Mouse (Mus musculus): ENCODE measurements around the gene Serpinc1. TPM values are rescaled to one million over a fixed set of nuclear protein-coding genes. Genes with fewer than 3 reads are reported as not detected.
A peak's percentile ranks its signal among the peaks of the same experiment; 100 is the strongest.

Serpinc1 gene
- polyA plus RNA-seq (2017; shearing (Covaris generic)), result 10 to 100 TPM; 11.0 to 12.0 TPM

DNA sequence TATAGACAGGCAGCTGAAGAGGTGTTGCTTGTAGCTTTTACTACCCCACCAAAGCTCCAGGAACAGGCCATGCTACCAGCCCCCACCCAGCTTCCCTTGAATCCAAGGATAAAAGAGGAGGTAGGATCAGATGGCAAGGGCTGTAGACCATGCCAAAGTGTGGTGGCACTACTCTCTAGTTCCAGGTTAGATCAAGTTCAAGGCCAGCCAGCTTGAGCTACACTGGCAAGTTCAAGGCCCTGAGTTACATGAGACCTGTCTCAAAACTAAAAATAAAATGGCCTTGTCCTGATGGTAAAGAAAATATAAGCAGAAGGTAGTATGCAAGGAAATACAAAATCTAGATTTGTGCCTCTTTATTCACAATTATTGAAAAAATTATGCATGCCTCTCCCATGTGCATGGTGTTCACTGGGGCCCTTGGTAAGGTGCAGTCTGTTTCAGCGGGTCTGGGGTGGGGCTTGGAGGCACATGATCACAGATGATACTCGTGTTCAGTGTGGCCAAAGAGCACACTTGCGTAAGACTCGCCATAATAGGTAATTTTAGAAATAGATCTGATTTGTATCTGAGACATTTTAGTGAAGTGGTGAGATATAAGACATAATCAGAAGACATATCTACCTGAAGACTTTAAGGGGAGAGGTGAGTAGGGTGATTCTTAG, at the start of gene Serpinc1:
Serpinc1 (plus strand) TSS at position 515 of the 665 bp plus-strand sequence.
- no peak for ATAC-seq

DNA sequence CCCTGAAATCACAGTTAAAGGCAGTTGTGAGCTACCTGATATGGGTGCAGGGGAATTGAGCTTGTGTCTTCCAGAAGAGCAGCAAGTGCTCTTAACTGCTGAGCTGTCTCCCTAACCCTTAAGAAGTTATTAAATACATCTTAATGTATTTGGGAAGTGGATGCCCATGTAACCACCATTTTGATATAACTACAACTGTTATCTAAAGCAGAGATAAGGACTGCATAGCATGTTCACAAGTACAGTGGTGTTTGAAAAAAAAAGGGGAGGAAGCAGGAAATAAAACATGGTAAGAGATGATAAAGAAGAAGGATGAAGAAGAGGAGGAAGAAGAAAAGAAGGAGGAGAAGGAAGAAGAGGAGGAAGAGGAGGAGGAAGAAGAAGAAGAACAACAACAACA, 47.1 kb upstream of the Serpinc1 start:
- no peak for ATAC-seq

DNA sequence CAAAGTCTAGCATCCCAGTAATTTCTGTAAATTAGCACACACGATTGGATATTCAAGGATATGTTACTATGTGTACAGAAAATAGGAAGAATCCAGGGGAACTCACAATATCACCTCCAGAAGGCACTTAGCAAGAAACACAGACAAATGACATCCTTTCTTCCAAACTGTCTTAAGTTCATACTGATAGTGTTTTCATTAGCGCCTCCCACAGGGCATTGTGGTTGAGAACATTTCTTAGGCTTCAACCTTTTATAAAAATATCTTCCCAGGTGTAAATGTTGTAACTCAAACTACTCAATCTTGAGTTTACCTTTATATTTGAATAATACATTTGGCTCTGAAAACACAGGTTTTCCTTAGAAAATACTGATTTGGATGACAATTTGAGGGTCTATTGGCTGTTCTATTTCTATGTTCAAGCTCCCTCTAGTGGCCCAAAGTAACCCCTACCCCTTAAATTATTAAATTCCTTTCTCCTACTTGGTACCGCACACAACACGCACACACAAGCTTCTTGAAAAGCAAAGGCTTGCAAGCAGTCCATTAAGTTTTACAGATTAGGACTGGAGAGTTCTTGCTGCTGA, 44.4 kb upstream of the Serpinc1 start:
- no peak for ATAC-seq

DNA sequence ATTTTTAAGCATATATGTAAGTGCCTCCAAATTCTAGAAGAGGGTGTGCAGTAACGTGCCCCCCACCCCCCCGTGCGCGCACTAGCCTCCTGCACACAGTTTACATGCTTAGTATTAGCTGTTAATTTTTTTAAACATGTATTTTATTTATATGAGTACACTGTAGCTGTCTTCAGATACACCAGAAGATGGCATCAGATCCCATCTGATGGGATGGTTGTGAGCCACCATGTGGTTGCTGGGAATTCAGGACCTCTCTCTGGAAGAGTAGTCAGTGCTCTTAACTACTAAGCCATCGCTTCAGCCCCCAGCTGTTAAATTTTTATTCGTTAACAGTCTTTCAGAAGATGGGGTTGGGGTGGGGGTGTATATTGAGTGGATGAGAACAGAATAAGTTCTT, 42.8 kb upstream of the Serpinc1 start:
- ATAC-seq, result no peak

DNA sequence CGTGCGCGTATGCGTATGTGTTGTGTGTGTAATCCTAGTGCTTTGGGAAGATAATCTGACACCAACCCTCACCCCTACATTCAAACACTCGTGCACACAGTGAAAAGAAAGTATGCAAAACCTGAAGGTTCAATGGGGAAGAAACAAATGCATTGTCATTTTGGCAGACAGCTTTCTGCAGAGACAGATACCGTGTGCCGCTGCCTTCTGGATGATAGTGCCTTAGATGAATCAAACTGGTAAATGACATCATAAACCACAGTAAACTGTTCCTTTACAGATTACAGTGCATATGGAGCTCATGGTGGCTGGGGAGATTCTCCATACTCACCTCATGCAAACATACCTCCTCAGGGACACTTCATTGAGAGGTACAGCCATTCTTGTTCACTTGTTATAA, 15.2 kb upstream of the Serpinc1 start:
- no peak for ATAC-seq

DNA sequence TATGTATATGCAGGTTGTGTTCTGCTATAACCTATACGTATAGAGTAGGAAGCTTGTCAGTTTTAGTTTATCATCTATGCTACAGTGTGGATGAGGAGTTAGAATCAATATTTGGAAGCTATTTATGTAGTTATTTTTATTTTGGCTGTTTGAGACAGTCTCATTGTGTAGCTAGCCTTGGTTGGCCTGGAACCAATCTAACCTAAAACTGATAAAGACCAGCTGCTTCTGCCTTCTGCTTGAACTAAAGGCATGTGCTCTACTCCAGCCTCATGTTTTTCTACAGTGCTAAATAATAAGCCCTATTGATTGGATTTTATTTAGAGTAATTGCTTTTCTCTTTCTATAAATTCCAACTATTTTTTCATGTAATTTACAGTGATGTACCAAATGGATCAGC, 11.1 kb upstream of the Serpinc1 start:
- no peak for ATAC-seq

DNA sequence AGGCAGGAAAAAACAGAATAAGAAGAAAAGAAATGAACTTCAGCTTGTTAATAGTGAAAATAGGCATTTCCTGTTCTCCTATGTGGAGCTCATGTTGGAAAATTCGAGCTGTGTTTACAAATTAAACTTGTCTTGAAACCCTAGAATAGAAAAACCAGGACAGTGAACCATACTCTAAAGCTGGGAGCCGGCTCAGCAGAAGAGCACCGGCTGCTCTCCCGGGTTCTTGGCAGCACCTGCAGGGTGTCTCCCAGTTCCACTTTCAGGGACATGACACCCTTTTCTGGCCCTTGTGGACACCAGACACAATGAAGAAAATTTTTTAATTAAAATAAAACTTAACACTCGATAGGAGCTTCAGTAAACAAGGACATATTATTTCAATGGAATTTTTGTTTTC, 9.7 kb upstream of the Serpinc1 start:
- no peak for ATAC-seq

DNA sequence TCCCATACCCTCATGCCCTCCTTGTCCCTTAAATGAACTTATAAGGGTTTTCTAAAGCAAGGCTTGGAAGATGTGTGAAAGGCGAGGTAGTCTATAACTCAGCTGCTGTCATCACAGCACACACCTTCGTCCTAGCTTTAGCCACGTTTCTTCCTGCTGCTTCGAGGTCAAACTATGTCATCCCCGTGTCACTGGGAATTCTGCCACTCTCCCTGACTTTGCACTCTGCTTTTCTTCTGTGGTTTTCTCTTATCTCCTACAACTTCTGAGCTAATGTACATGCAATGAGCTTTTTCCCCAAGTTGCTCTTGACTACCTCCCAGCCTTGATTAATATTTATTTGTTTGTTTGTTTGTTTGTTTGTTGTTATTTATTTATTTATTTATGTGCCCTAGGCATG, 1.6 kb downstream of the Serpinc1 start:
- no peak for ATAC-seq

DNA sequence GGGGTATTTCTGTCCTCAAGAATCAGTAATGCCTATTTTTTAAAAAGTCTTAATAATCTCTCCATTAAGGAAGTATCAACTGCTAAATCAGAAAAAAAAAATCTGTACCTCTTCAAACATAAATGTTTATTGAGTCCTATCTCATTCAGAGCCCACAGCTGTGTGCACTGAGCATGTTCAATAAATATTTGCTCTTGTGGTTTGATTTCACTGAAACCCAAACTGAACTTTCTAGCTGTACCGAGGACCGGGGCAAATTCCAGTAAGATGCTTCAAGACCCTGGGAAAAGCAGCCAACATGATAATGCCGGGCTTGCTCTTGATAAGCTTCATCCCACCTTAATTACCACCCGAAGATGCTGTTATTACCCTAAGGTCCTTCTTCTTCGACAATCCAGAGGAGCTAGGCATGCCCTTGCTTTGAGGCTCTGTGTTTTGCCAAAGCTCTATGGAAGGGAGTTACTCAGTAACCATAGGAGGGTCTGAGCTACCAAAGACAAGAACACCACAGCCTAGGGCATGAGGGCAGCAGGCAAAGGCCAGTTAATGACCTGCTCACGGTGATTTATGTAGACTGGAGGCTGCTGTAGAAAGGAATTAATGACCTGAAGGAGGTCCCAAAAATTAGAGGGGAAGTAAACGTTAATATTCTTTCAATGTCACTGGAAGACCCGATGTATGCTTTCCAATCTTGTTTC, 2.3 kb downstream of the Serpinc1 start:
- no peak for ATAC-seq

DNA sequence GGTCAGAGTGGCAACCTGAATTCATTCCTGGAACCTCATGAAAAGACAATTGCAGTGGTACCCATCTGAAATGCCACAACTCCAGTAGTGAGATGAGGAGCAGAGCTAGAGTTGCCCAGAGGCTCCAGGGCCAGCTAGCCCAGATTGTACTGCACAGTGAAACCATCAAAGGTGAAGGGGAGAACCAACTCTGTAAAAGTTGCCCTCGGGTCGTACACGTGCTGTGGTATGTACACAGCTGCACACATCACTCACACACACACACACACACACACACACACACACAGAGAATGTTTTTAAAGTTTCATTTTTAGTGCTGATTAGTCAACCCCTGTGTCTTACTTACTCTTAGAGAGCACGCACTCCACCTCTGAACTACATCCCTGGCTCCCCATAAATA, 3.0 kb downstream of the Serpinc1 start:
- no peak for ATAC-seq

DNA sequence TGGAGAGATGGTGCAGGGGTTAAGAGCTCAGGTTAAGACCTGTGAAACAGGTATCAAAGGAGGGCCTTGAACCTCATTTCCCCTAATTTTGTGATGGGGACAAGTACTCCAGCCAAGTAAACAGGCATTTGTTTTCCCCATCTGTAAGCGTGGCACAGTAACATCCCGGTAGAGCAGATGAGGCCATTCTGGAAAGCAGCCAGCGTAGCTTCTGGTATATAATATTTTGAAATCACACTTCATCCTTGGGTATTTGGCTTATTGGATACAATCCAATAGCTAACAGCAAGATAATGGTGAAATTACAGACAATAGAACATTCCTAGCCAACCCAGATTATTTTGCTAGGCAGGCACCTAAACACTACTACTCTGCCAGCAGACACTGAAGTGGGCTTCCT, 4.5 kb downstream of the Serpinc1 start:
- no peak for ATAC-seq

DNA sequence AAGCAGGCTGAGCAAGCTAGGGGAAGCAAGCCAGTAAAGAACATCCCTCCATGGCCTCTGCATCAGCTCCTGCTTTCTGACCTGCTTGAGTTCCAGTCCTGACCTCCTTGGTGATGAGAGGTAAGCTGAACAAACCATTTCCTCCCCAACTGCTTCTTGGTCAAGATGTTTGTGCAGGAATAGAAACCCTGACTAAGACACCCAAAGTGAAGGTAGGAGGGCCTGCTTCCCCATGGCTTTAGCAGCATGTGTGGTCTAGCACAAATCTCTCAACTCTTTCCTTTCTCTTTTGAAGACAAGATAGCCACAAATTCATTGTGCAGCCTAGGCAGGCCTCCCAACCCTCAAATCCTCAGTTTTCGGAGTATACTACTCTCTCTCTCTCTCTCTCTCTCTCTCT, 6.3 kb downstream of the Serpinc1 start:
- ATAC-seq, result peak; percentile 28

DNA sequence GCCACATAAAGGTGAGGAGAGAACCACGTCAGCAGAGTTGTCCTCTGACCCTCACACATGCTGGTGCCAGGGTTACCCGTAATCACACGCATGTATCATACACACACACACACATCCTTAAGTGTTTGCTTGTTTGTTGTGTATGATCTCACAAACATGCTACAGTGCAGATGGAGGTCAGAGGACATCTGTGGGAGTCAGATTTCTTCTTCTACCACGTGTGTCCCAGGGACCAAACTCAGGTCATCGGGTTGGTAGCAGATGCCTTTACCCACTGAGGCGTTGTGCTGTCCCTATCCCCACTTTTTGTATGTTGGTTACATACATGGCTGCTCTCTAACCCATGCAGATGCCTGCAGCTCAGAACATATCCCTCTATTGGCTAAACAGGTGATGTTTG, 7.1 kb downstream of the Serpinc1 start:
- ATAC-seq, result no peak

DNA sequence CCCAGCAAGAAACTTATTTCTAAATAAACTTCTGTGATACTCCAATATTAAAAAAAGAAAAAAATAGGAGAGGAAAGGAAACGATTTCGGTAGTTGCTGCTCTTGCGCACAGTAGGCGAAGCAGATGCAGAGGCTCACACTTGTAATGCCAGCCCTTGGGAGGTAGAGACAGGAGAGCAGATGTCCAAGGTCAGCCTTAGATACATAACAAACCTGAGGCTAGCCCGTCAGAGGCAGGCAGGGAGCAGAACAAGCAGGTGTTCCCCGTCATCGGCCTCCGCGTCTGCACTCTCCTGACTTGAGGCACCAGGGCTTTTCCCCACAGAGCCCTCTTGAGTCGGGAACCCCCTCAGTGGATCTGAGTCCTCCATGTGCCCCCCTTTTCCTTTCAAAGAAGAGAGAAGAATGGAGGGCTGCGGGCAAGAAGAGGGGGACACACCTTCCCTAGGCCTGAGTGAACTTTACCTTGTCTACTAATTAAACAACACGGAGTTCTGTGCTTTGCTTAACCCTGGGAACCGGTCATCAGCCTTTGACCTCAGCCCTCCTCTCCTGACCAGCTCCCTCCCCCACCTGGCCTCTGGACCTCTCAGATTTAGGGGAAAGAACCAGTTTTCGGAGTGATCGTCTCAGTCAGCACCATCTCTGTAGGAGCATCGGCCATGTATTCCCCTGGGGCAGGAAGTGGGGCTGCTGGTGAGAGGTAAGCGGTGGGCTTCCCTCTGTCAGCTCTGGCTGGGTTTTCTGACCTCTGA, 8.7 kb downstream of the Serpinc1 start:
- no peak for ATAC-seq

DNA sequence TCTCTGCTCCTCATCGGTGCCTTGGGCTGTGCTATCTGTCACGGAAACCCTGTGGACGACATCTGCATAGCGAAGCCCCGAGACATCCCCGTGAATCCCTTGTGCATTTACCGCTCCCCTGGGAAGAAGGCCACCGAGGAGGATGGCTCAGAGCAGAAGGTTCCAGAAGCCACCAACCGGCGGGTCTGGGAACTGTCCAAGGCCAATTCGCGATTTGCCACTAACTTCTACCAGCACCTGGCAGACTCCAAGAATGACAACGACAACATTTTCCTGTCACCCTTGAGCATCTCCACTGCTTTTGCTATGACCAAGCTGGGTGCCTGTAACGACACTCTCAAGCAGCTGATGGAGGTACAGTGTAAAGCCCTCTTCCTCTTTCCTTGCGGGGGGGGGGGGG, 11.0 kb downstream of the Serpinc1 start:
- no peak for ATAC-seq

DNA sequence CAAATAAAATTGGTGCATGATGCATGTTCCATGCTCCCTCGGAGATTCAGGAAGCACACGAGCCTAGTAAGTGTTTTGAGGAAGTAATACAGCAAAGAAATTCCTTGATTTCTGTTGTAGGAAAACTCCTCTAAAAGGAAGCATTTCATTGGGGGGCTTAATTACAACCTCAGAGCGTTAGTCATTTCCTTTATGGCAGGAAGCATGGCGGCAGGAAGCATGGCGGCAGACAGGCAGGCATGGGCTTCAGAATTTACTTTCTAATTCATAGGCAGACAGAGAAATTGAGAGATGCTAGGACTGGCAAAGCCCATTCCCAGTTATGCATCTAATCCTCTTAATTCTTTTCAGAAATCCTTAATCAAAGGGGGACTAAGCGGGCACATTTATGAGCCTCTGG, 15.5 kb downstream of the Serpinc1 start:
- no peak for ATAC-seq

DNA sequence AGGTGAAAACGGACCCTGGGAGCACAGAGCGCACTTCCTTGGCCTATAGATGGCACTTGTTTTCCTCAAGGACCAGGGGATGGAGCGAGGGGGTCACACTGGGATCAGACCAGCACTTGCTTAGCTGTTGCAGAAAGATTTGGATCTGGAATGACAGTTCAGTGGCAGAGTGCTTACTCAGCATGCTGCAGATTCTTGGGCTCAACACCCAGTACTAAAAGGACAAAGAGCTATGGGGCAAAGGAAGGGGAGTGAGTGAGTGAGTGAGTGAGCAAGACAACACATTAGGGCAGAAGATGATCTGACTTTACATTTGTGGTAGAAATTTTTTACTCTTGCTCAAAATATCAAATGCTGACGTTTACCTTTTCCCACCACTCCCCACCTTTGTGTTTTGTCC, 26.6 kb downstream of the Serpinc1 start:
- no peak for ATAC-seq

DNA sequence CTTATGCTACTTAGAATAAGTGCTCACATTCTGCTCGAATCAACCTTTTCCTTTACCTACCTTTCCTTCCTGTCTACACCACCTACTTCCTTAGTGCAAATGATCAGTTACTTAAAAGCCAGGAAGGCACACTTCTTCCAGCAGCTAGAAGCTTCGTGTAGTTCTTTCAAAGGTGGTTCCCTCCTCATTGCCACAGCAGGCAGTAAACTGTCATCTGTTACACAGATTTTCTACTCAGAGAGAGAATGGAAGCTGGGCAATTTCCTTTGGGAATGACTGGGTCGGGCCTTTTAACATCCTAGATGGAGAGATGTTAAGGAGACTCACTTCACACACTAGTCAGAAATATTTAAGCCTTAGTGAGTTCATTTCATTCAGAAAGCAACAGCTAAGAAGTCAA, 27.1 kb downstream of the Serpinc1 start:
- ATAC-seq, result no peak

DNA sequence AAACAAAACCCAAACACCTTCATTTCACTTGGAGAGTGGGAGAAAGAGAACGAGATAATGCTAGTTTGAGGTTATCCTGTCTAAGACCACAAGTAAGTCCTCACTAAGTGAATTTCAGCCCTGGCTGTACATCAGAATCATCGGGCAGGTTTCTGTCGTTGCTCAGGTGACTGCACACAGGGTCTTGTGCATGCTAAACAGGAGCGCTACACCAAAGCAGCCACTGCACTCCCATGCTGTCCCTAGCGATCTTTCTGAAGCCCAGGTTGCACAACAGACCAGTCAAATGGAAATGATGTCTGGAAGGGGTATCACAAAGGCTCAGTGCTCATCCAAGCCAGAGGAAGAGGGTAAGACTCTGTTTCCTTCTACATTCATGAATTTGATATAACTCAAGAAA, 28.1 kb downstream of the Serpinc1 start:
- ATAC-seq, result no peak

DNA sequence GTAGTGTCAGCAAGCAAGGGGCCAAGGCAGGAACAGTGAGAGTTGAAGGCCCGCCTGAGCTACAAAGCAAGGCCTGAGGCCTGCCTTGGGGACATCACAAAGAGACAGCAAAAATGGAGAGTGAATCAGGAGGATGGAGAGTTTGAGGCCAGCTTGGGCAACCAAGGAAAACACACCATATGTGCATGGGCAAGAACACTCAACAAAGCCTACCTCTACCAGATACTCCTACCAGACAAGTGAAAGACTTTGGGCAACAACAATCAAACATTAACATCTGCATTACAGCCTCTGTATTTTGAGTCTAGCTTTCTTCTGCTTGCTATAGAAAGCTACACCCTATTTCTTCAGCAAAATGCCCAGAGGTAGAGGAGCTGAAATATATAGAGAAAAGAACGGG, 29.7 kb downstream of the Serpinc1 start:
- no peak for ATAC-seq

DNA sequence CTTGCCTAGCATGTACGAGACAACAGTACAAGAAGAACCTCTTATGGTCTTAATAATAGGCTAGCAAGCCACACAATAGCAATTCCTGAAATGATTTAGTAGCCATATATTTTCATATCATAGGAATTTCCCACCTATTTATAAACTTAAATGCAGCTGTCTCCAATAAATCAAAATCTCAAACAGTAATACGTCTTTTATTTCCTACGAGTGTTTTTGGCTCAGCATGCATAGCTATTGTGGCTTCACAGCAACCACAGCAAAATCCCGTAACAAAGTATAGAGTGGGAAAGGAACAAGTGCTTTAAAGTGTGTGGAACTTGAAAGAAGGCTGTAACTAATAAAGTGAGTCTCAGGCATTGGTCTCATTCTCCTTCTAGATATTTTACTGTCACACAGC, 32.1 kb downstream of the Serpinc1 start:
- ATAC-seq, result no peak

DNA sequence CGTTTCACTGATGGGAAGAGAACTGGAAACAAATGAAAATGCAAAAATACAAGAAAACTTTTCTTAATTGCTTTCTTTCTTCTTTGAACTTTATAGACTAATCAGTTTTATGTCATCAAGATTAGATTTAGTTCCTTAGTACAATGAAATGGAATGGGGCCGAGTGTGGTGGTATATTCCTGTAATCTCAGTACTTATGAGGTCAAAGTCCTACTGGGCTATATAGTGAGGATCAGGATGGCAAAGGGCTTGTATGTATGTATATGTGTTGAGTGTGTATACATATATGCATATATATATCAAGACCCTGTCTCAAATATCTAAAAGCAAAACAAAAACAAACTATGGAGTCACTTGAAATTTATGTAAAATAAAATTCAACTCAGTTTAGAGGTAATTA, 38.0 kb downstream of the Serpinc1 start:
- ATAC-seq, result no peak

DNA sequence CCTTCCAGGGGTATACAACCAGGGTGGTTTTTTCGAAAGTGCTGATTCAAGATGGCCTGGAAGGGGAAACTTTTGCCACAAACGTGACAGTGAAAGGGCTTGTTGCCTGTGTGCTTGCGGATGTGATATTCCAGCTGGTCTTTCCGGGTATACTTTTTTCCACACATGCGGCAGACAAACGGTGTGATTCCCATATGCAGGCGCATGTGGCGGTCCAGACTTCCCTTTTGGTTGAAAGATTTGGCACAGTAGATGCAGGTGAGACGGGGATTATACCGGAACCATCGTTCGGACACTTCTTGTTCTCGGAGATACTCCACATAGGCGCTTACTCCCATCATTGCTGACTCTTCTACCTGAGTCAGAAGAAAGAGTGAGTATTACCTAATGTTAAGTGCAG, 41.7 kb downstream of the Serpinc1 start:
- no peak for ATAC-seq
